Mouse (Mus musculus): ENCODE measurements around the gene Mrpl16. TPM values are rescaled to one million over a fixed set of nuclear protein-coding genes. Genes with fewer than 3 reads are reported as not detected.

Gene Mrpl16
- total RNA-seq, 2 experiments from 2014 or later = 39.3 to 43.3 TPM

- DNase-seq (ENCODE audit: low spot score in 2 of 2) = no peak
Measured at GRCm38 (mm10) chr19:11800531-11801315, 30.5 kb downstream of the Mrpl16 start.

DNA sequence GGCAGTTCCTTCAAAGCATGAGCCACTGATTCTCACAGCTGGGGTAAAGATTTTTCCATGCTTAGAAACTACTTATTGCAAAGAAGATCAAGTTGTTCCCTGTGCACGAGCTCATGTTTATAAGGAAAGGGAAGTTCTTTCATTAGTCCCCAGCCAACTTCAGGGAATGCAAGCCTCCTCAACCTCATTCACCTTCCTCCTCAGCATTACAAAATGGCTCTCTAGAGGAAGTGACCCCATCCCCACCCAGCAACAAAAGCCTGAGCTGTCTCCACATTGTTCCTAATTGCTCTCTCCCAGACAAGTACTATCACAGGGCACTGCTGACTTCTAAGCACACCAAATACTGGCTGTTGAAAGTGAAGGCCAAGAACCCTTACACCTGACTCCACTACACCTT, 34.2 kb downstream of the Mrpl16 start:
- DNase-seq (ENCODE audit: low spot score in 2 of 2) = no peak

DNA sequence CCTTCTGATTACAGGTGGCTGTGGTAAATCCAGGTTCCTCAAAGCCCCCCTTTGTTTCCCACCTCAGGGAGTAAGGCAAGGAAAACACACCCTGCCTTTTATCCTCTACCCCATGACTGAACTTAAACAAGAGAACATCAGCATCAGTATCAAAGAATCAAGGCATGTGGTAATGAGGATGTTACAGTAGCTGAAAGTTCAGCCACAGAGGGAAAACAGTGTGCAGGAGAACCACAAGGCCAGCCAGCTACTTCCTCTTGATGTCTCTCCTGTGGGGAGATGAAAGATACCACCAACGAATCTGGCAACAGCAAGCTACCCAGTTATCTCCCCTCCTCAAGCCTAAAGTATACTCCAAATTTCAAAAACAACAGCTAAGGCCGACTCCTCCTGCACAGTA, 37.1 kb downstream of the Mrpl16 start:
- DNase-seq (ENCODE audit: low spot score in 2 of 2) = no peak

DNA sequence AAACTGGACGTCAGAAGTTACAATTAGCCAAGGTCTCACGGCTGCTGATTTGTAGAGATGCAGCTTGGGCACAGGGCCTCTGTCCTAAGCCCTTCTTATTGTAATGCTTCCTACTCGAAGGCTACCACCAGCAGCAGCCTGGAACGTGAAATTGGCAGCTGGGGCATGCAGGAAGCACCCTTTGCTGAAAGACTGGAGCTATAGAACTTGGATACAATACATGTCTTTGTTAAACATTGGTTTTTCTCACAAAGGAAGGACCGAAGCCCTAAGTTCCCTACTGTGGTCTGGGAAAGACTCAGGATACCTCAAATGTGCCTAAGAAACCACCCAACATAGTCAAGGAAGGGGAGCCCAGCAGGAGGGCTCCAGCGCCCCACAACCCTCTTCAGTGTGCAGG, 37.6 kb downstream of the Mrpl16 start:
- DNase-seq (ENCODE audit: low spot score in 2 of 2) = no peak

DNA sequence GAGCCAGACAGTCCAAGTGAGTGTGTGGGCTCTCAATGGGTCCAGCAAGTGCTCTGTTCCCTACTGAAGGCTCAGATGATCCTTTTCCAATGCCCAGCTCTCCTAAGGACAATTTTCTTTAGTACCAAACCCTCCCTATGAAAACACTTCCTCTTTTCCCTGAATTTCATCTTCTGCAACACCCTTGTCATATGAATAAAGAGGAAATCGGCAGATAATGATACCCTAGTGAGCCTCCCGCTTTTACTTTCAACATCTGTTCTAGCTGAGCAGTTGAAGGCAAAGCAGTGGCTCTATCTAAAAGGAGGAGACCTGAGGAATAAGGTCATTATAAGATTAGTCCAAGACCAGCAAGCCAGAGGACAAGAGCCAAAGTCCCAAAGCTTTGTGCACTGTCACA, 38.3 kb downstream of the Mrpl16 start:
- no peak for DNase-seq (ENCODE audit: low spot score in 2 of 2)

GRCm38 (mm10) chr19:11810003-11810758, 40.0 kb downstream of the Mrpl16 start:
- no peak for DNase-seq (ENCODE audit: low spot score in 2 of 2)

GRCm38 (mm10) chr19:11810856-11811255, 40.7 kb downstream of the Mrpl16 start:
- DNase-seq (ENCODE audit: low spot score in 2 of 2) = no peak

- DNase-seq (ENCODE audit: low spot score in 2 of 2) = no peak
Measured at GRCm38 (mm10) chr19:11811688-11812365, 41.6 kb downstream of the Mrpl16 start.

DNA sequence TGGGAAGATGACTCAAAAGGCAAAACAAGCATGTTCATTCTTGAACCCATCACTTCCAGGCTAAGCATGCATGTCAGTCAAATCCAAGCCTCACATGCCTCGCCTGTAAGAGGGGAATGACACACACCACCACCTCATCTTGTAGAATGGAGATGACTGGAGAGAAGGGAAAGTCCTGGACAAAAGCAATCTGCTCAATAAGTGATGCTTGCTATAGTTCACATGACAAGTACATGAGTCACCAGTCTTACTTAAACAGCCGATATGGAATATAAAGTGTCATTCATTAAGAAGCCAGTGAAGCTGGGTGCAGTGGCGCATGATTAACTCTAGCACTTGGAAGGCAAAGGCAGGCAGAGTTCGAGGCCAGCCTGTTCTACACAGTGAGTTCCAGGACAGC, 42.9 kb downstream of the Mrpl16 start:
- DNase-seq (ENCODE audit: low spot score in 2 of 2) = no peak

- DNase-seq (ENCODE audit: low spot score in 2 of 2) = no peak
Measured at GRCm38 (mm10) chr19:11813649-11814048, 43.5 kb downstream of the Mrpl16 start.

DNA sequence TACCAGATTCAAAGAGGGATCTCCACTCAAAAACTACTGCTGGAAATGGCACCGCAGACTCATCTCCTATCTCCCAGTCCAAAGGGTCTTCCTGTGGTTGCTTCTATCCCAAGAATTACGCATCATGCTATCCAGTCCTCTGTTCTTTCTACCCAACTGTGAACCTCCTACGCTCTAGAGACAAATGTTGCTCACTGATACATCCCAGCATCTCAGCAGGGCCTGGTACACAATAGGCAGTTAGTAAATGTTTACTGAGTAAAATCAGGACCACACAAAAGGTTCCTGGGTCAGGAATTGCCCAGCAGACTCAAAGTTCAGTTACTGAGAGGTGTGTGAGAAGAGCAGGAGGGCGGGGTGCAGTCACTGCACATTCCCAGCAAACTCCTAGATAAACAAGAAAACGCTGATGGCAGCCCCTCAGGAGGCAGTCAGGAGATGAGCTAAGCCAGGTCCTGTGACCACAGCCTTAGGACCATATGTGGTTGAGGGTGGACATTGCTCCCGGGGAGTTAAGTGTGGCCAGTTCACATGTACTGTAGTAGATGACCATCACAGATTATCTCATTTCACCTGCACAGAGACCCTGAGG, 44.6 kb downstream of the Mrpl16 start:
- DNase-seq (ENCODE audit: low spot score in 2 of 2) = no peak

DNA sequence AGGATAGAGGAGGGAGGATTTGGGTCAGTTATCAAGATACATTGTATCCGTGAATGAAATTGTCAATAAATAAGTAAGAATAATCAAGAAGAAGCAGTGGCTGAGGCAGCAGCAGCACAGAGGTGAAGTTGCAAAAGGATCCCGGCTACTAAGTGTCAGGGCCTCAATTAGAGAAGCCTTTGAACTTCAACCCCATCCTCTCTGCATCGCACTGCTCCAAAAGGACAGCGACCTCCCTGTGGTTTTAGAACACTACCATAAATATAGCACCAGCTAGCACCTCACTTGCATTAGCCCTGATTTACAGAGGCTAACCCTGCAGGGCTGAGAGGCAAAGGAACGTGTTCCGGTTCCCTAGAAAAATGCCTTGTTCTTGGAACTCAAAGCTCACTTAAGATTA, 46.5 kb downstream of the Mrpl16 start:
- no peak for DNase-seq (ENCODE audit: low spot score in 2 of 2)

GRCm38 (mm10) chr19:11817586-11817985, 47.4 kb downstream of the Mrpl16 start:
- DNase-seq (ENCODE audit: low spot score in 2 of 2) = no peak

GRCm38 (mm10) chr19:11818199-11819142, 48.3 kb downstream of the Mrpl16 start:
- peak; percentile 42 to 67 for DNase-seq (ENCODE audit: low spot score in 2 of 2)

GRCm38 (mm10) chr19:11819143-11819700, 49.0 kb downstream of the Mrpl16 start, which contains the start of gene Stx3:
TSS of gene Stx3 (minus strand) at chr19:11819403.
- peak; percentile 9 to 21 for DNase-seq (ENCODE audit: low spot score in 2 of 2)

- peak; percentile 53 to 63 for DNase-seq (ENCODE audit: low spot score in 2 of 2)
Measured at GRCm38 (mm10) chr19:11819800-11820199, 49.6 kb downstream of the Mrpl16 start.

DNA sequence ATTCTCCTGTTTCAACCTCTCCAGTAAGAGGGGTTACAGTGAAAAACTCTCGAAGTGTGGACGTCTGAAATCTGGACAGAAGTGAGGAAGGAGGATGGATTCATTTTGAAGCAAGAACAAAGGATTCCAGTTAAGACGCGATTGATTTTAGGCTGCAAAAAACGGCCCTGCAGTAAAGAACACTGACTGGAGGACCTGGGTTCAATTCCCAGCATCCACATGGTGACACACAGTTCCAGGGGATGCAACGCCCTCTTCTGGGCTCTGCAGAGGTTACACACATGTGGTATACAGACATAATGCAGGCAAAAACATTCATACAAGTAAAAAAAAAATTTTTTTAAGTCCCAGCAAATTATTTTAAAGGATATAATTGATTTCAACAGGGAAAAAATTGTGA, 50.0 kb downstream of the Mrpl16 start:
- no peak for DNase-seq (ENCODE audit: low spot score in 2 of 2)

- no peak for DNase-seq (ENCODE audit: low spot score in 2 of 2)
Measured at GRCm38 (mm10) chr19:11823346-11824065, 53.3 kb downstream of the Mrpl16 start.
